Mouse (Mus musculus): Measurements from ENCODE around the gene Diaph3.

DNA sequence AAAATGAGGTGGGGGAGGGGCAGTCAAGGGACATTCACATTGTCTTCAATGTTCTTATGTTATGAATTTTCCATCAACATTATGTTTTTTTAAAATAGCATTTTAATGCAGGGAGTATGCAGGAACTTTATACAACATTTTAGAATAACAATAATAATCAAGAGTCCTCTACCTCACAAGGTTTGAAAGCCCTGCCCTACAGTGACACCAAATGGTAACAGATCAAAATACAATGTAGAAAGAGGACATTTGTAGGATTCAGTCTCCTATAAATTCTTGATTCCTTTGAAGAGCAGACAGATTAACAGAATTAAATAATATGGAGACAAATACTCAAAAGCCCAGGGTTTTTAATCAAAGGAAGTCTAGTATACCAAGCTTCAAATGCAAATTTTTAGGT lies 242.1 kb downstream of the Diaph3 start:
- no peak for TF ChIP-seq POLR2A (IDR thresholded peaks at IDR 0.05; ENCODE audit: insufficient read depth, low read depth, low read length)
- peak; percentile 50 for TF ChIP-seq CTCF (IDR thresholded peaks at IDR 0.05)
- TF ChIP-seq EP300 (IDR thresholded peaks at IDR 0.05; ENCODE audit: insufficient read depth, low read depth, low read length), result no peak
